Mouse (Mus musculus): ENCODE measurements at regions not wholly inside any gene's neighbourhood (a gene's known extent, or its start where the extent isn't known, plus 50 kb on each side); places are given as distances from the start of the nearest gene placed in this dataset.

- TF ChIP-seq POLR2AphosphoS2 (IDR thresholded peaks at IDR 0.05; ENCODE audit: low read depth, low read length), result no peak
- TF ChIP-seq JUND (conservative IDR thresholded peaks at IDR 0.05; ENCODE audit: low read depth, low read length), result no peak
- no peak for TF ChIP-seq PAX5 (IDR thresholded peaks at IDR 0.05; ENCODE audit: low read length)
- TF ChIP-seq EP300 (IDR thresholded peaks at IDR 0.05; ENCODE audit: low read length), result no peak
These were observed 157.6 kb downstream of the Etnk1 start for GRCm38 (mm10) chr6:143324636-143325035.

Data from CH12.LX (cell line).